In genomic region chr13:85476274-85476846, GRCm38 (mm10) we compare ENCODE assay signal across 25 mouse cellular contexts.
DNase-seq lines count a peak whose midpoint lies in the region; ATAC-seq and TF ChIP-seq lines count a peak whose summit lies in the region.
"Had no signal": no experiment of that assay in that cellular context is flagged by ENCODE, and none has a peak within 500 bp of the region (broad histone marks: within the 10 kb centered on the region; RNA-seq: fewer than 3 reads in every experiment).

No protein-coding gene starts in this region.

- H3K27ac ChIP-seq in liver, postnatal 0 days (ENCODE audit: low read depth) = no peak overlapping the region
- H3K27ac ChIP-seq in liver, embryonic 12.5 days = no peak overlapping the region
- H3K27ac ChIP-seq: embryonic facial prominence, embryonic 12.5 days; embryonic facial prominence, embryonic 15.5 days; forebrain, embryonic 15.5 days; heart, adult 2 months; heart, embryonic 10.5 days; hindbrain, embryonic 10.5 days; hindbrain, embryonic 13.5 days had no signal

- TF ChIP-seq EP300 in liver, postnatal 0 days (IDR thresholded peaks at IDR 0.05; ENCODE audit: low read depth) = no peak

- H3K4me1 ChIP-seq in liver, postnatal 0 days (ENCODE audit: insufficient read depth) = no peaks in the 10 kb centered on the region
- H3K4me1 ChIP-seq in liver, embryonic 12.5 days = no peaks in the 10 kb centered on the region
- H3K4me1 ChIP-seq: embryonic facial prominence, embryonic 12.5 days; embryonic facial prominence, embryonic 15.5 days; forebrain, embryonic 15.5 days; heart, embryonic 10.5 days; hindbrain, embryonic 10.5 days; hindbrain, embryonic 13.5 days had no signal

- no peaks in the 10 kb centered on the region for H3K9me3 ChIP-seq in liver, postnatal 0 days (ENCODE audit: low read length)
- H3K9me3 ChIP-seq in liver, embryonic 12.5 days (replicated peaks) = no peaks in the 10 kb centered on the region
- H3K9me3 ChIP-seq: embryonic facial prominence, embryonic 12.5 days; embryonic facial prominence, embryonic 15.5 days; forebrain, embryonic 15.5 days; heart, embryonic 10.5 days; hindbrain, embryonic 10.5 days; hindbrain, embryonic 13.5 days had no signal

- no peaks in the 10 kb centered on the region for H3K36me3 ChIP-seq in liver, postnatal 0 days (replicated peaks; ENCODE audit: insufficient read depth, low read length)
- H3K36me3 ChIP-seq in liver, embryonic 12.5 days = no peaks in the 10 kb centered on the region
- H3K36me3 ChIP-seq: embryonic facial prominence, embryonic 12.5 days; embryonic facial prominence, embryonic 15.5 days; forebrain, embryonic 15.5 days; heart, embryonic 10.5 days; hindbrain, embryonic 10.5 days; hindbrain, embryonic 13.5 days had no signal

- DNase-seq in liver, postnatal 0 days = no peak
- peak; percentile 33 for DNase-seq in CD4-positive, CD25-positive, alpha-beta regulatory T cell, adult 2 months (ENCODE audit: low read depth, low spot score)
- DNase-seq in frontal cortex, postnatal 14 days (ENCODE audit: low spot score in 2 of 2) = no peak
- DNase-seq in left cerebral cortex, postnatal 14 days (ENCODE audit: low spot score in 2 of 2) = no peak
- no peak for DNase-seq in T-cell, adult 2 months (ENCODE audit: low spot score)
- DNase-seq: adrenal gland, adult 2 months; adrenal gland, postnatal 14 days; cerebellum, adult 11 months; cerebellum, adult 2 months; cerebellum, adult 9-11 months; cerebellum, postnatal 25 days; gastrocnemius, postnatal 10 days; gastrocnemius, postnatal 36 days; heart, adult 2 months; heart, postnatal 36 days had no signal

- H3K4me2 ChIP-seq in liver, postnatal 0 days (ENCODE audit: low read depth, low read length) = no peak overlapping the region
- H3K4me2 ChIP-seq in liver, embryonic 12.5 days = no peak overlapping the region
- H3K4me2 ChIP-seq: embryonic facial prominence, embryonic 12.5 days; embryonic facial prominence, embryonic 15.5 days; forebrain, embryonic 15.5 days; hindbrain, embryonic 13.5 days had no signal

- H3K4me3 ChIP-seq in liver, postnatal 0 days (ENCODE audit: low read depth, low read length) = no peak overlapping the region
- no peak overlapping the region for H3K4me3 ChIP-seq in liver, embryonic 12.5 days
- H3K4me3 ChIP-seq: embryonic facial prominence, embryonic 12.5 days; embryonic facial prominence, embryonic 15.5 days; forebrain, embryonic 15.5 days; heart, adult 2 months; heart, embryonic 10.5 days; hindbrain, embryonic 10.5 days; hindbrain, embryonic 13.5 days had no signal

- no peak for TF ChIP-seq CTCF in liver, postnatal 0 days (IDR thresholded peaks at IDR 0.05; ENCODE audit: low read depth)

- peak; percentile 59 for ATAC-seq in liver, postnatal 0 days
- no peak for ATAC-seq in liver, embryonic 12.5 days
- peak; percentile 59 for ATAC-seq in inflammation-experienced regulatory T-cells, adult 6 months
- ATAC-seq: forebrain, embryonic 15.5 days; hindbrain, embryonic 16.5 days; intestine, embryonic 16.5 days had no signal

- no peaks in the 10 kb centered on the region for H3K27me3 ChIP-seq in liver, postnatal 0 days (ENCODE audit: insufficient read depth, low read length)
- no peaks in the 10 kb centered on the region for H3K27me3 ChIP-seq in liver, embryonic 12.5 days (replicated peaks)
- H3K27me3 ChIP-seq: embryonic facial prominence, embryonic 12.5 days; embryonic facial prominence, embryonic 15.5 days; forebrain, embryonic 15.5 days; hindbrain, embryonic 13.5 days had no signal

- WGBS in liver, postnatal 0 days (ENCODE audit: insufficient replicate concordance) = 55% methylated on average over 4 of the region's 4 CpGs
- WGBS in liver, embryonic 12.5 days (ENCODE audit: insufficient replicate concordance) = 52% methylated on average over 4 of the region's 4 CpGs

- no peak overlapping the region for H3K9ac ChIP-seq in liver, postnatal 0 days (replicated peaks)
- H3K9ac ChIP-seq in liver, embryonic 12.5 days = no peak overlapping the region
- H3K9ac ChIP-seq: embryonic facial prominence, embryonic 12.5 days; embryonic facial prominence, embryonic 15.5 days; forebrain, embryonic 15.5 days; hindbrain, embryonic 13.5 days had no signal

- intact Hi-C loops in left cerebral cortex, postnatal 14 days (cut with DNase I) = no loop called here
